Mouse (Mus musculus) spleen, adult 2 months (tissue): ENCODE measurements around the gene Cryl1.

Experiments
- CTCF ChIP-seq: fragments of 200-500 bp; IDR thresholded peaks from 2 replicates; pipeline ENCODE4 v1.5.1; 2011; ENCODE audit warnings: mild to moderate bottlenecking, inconsistent platforms; ENCODE audit not compliant: insufficient read depth, insufficient read length, insufficient replicate concordance; ENCODE audit errors: extremely low read depth
- POLR2A ChIP-seq: fragments of 200-500 bp; IDR thresholded peaks from 2 replicates; pipeline ENCODE4 v1.6.1; 2011; ENCODE audit warnings: low read depth, low read length, inconsistent platforms

GRCm38 (mm10) chr14:57346135-57346534 lies 52.2 kb downstream of the Cryl1 start:
- TF ChIP-seq CTCF (no peak), POLR2A (no peak)
